Mouse (Mus musculus): ENCODE results near the gene Sox15. TPM values are rescaled to one million over a fixed set of nuclear protein-coding genes. Genes with fewer than 3 reads are reported as not detected.

The Sox15 gene
- total RNA-seq, 2 experiments from 2014 or later = 0.44 TPM; not detected in 1

GRCm38 (mm10) chr11:69656065-69656455, 946 bp downstream of the Sox15 start:
- DNase-seq (ENCODE audit: low spot score in 2 of 2) = no peak
- TF ChIP-seq CTCF (conservative IDR thresholded peaks at IDR 0.05) = no peak

GRCm38 (mm10) chr11:69656617-69657461, 1.7 kb downstream of the Sox15 start:
- Histone ChIP-seq H3K27ac (no peak overlapping the region), H3K4me3 (no peak overlapping the region)
- DNase-seq (ENCODE audit: low spot score in 2 of 2) = no peak
- peak; percentile 94 for TF ChIP-seq CTCF (conservative IDR thresholded peaks at IDR 0.05)

More at GRCm38 (mm10) chr11:69656065-69656455, 946 bp downstream of the Sox15 start:
- no peak overlapping the region for H3K27ac ChIP-seq
- no peak overlapping the region for H3K4me3 ChIP-seq

- H3K27ac ChIP-seq = no peak overlapping the region
- TF ChIP-seq CTCF (conservative IDR thresholded peaks at IDR 0.05) = no peak
- no peak for DNase-seq (ENCODE audit: low spot score in 2 of 2)
- no peak overlapping the region for H3K4me3 ChIP-seq
Observed at GRCm38 (mm10) chr11:69657462-69657881, 2.4 kb downstream of the Sox15 start.

- no peak for TF ChIP-seq CTCF (conservative IDR thresholded peaks at IDR 0.05)
- Histone ChIP-seq H3K4me3 (peak overlapping the region; percentile 76), H3K27ac (peak overlapping the region; percentile 100)
- DNase-seq (ENCODE audit: low spot score in 2 of 2) = no peak
Observed at GRCm38 (mm10) chr11:69661221-69661881, 6.2 kb downstream of the Sox15 start.

- H3K27ac ChIP-seq = peak within 1 kb of the TSS; percentile 100
- TF ChIP-seq CTCF (conservative IDR thresholded peaks at IDR 0.05) = peak; percentile 71
- H3K4me3 ChIP-seq = peak within 1 kb of the TSS; percentile 76
- peak; percentile 92 to 95 for DNase-seq (ENCODE audit: low spot score in 2 of 2)
Observed at GRCm38 (mm10) chr11:69662213-69662966, 7.3 kb downstream of the Sox15 start, which contains the start of gene Mpdu1. Gene Mpdu1 (minus strand): TSS chr11:69662642.

GRCm38 (mm10) chr11:69662967-69663671, 8.0 kb downstream of the Sox15 start:
- no peak for DNase-seq (ENCODE audit: low spot score in 2 of 2)
- TF ChIP-seq CTCF (conservative IDR thresholded peaks at IDR 0.05) = no peak
- H3K27ac ChIP-seq = peak overlapping the region; percentile 100
- H3K4me3 ChIP-seq = peak overlapping the region; percentile 76

GRCm38 (mm10) chr11:69663795-69664194, 8.7 kb downstream of the Sox15 start:
- no peak for TF ChIP-seq CTCF (conservative IDR thresholded peaks at IDR 0.05)
- H3K27ac ChIP-seq = peak overlapping the region; percentile 100
- H3K4me3 ChIP-seq = no peak overlapping the region

GRCm38 (mm10) chr11:69664841-69665240, 9.7 kb downstream of the Sox15 start:
- TF ChIP-seq CTCF (conservative IDR thresholded peaks at IDR 0.05) = no peak
- DNase-seq (ENCODE audit: low spot score in 2 of 2) = no peak
- Histone ChIP-seq H3K27ac (no peak overlapping the region; the same call in 1 of the 2 replicates), H3K4me3 (no peak overlapping the region)

More at GRCm38 (mm10) chr11:69663795-69664194, 8.7 kb downstream of the Sox15 start:
- no peak for DNase-seq (ENCODE audit: low spot score in 2 of 2)

GRCm38 (mm10) chr11:69665457-69665960, 10.4 kb downstream of the Sox15 start:
- no peak for DNase-seq (ENCODE audit: low spot score in 2 of 2)
- TF ChIP-seq CTCF (conservative IDR thresholded peaks at IDR 0.05) = no peak
- Histone ChIP-seq H3K4me3 (peak overlapping the region; percentile 17), H3K27ac (peak overlapping the region; percentile 65; the same call in 1 of the 2 replicates)

- DNase-seq (ENCODE audit: low spot score in 2 of 2) = peak; percentile 68 to 84
- no peak for TF ChIP-seq CTCF (conservative IDR thresholded peaks at IDR 0.05)
- peak within 1 kb of the TSS; percentile 65; the same call in 1 of the 2 replicates for H3K27ac ChIP-seq
- H3K4me3 ChIP-seq = peak within 1 kb of the TSS; percentile 17
Observed at GRCm38 (mm10) chr11:69665961-69666664, 11.0 kb downstream of the Sox15 start, which contains the start of gene Cd68. Gene Cd68 (minus strand): TSS chr11:69666153.

- TF ChIP-seq CTCF (conservative IDR thresholded peaks at IDR 0.05) = no peak
- no peak overlapping the region for H3K27ac ChIP-seq
- DNase-seq (ENCODE audit: low spot score in 2 of 2) = no peak
- no peak overlapping the region for H3K4me3 ChIP-seq
Observed at GRCm38 (mm10) chr11:69666665-69667005, 11.5 kb downstream of the Sox15 start.

Measured in layer of hippocampus, adult 2 months (tissue).